ENCODE assay signal across 9 mouse cellular contexts in the genomic region with DNA sequence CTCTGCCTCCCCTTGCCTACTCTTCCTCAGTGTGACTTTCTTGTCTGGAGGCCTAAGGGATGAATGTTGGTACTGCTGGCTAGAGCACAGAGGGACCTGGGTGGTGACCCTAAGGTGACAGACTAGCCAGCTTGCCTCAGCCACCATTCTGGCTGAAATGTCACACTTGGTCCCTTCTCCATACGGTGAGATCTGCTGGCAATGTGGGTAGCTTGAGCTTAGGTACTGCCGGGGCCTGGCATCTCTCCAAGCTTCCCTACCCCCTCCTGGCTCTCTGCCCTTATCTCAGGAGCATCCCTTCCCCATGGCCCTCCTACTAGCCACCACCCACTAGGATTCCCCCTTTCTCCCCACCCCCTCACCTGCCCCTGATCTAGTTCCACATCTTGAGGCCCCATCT.
DNase-seq lines count a peak whose midpoint lies in the region; ATAC-seq lines count a peak whose summit lies in the region.
"Had no signal": no experiment of that assay in that cellular context is flagged by ENCODE, and none has a peak within 500 bp of the region (broad histone marks: within the 10 kb centered on the region; RNA-seq: fewer than 3 reads in every experiment).

No protein-coding gene starts in this region.

- H3K9ac ChIP-seq in kidney, embryonic 14.5 days (ENCODE audit: low read depth, low read length), result no peak overlapping the region
- peak overlapping the region; percentile 43 for H3K9ac ChIP-seq in embryonic facial prominence, embryonic 14.5 days (ENCODE audit: low read depth, low read length)
- H3K9ac ChIP-seq in limb, embryonic 12.5 days (replicated peaks), result peak overlapping the region; percentile 18; the same call in 1 of the 2 replicates
- H3K9ac ChIP-seq: liver, embryonic 15.5 days had no signal

- DNase-seq in kidney, postnatal 25 days, result no peak
- peak; percentile 9 for DNase-seq in cerebellum, adult 8-10 months
- DNase-seq in embryonic facial prominence, embryonic 14.5 days (ENCODE audit: low spot score), result no peak
- DNase-seq in frontal cortex, postnatal 25 days (ENCODE audit: low spot score in 2 of 2), result no peak
- no peak for DNase-seq in spleen, postnatal 36 days (ENCODE audit: low spot score in 2 of 2)
- no peak for DNase-seq in c-Kit-positive CD71-positive TER-119-positive erythroid progenitor cells, embryonic 14.5 days (ENCODE audit: low spot score)

- no peak overlapping the region for H3K4me2 ChIP-seq in kidney, embryonic 14.5 days (replicated peaks; ENCODE audit: low read depth, low read length)
- H3K4me2 ChIP-seq in embryonic facial prominence, embryonic 14.5 days (ENCODE audit: low read depth, low read length), result peak overlapping the region; percentile 23; the same call in 1 of the 2 replicates
- peak overlapping the region; percentile 27 for H3K4me2 ChIP-seq in limb, embryonic 12.5 days
- H3K4me2 ChIP-seq: liver, embryonic 15.5 days had no signal

- H3K9me3 ChIP-seq in kidney, embryonic 14.5 days (ENCODE audit: control insufficient read depth, low read length), result peaks cover 4% of the 10 kb centered on the region; the same call in 1 of the 2 replicates
- 0 out of 2 replicates have a peak, but pooled peaks cover 6% of the 10 kb centered on the region for H3K9me3 ChIP-seq in embryonic facial prominence, embryonic 14.5 days (ENCODE audit: control insufficient read depth, low read length)
- no peaks in the 10 kb centered on the region for H3K9me3 ChIP-seq in limb, embryonic 12.5 days
- H3K9me3 ChIP-seq: liver, embryonic 15.5 days had no signal

- no peaks in the 10 kb centered on the region for H3K27me3 ChIP-seq in kidney, embryonic 14.5 days (ENCODE audit: control insufficient read depth, insufficient read depth, low read length)
- H3K27me3 ChIP-seq in embryonic facial prominence, embryonic 14.5 days (replicated peaks; ENCODE audit: control insufficient read depth, insufficient read depth, low read length), result no peaks in the 10 kb centered on the region
- no peaks in the 10 kb centered on the region for H3K27me3 ChIP-seq in limb, embryonic 12.5 days
- H3K27me3 ChIP-seq: liver, embryonic 15.5 days had no signal

- peak overlapping the region; percentile 68; the same call in 1 of the 2 replicates for H3K27ac ChIP-seq in kidney, embryonic 14.5 days (ENCODE audit: low read depth, low read length)
- peak overlapping the region; percentile 86 for H3K27ac ChIP-seq in embryonic facial prominence, embryonic 14.5 days (replicated peaks; ENCODE audit: low read depth, low read length)
- peak overlapping the region; percentile 87 for H3K27ac ChIP-seq in limb, embryonic 12.5 days
- H3K27ac ChIP-seq: liver, embryonic 15.5 days had no signal

- 57% methylated on average over 2 of the region's 2 CpGs for WGBS in kidney, embryonic 14.5 days
- WGBS in embryonic facial prominence, embryonic 14.5 days, result 68% methylated on average over 2 of the region's 2 CpGs
- 66% methylated on average over 2 of the region's 2 CpGs for WGBS in limb, embryonic 12.5 days

- no peak overlapping the region for H3K4me3 ChIP-seq in kidney, embryonic 14.5 days (ENCODE audit: low read length)
- H3K4me3 ChIP-seq in embryonic facial prominence, embryonic 14.5 days (ENCODE audit: low read depth, low read length), result no peak overlapping the region
- no peak overlapping the region for H3K4me3 ChIP-seq in limb, embryonic 12.5 days (replicated peaks)
- H3K4me3 ChIP-seq: liver, embryonic 15.5 days had no signal

- peaks cover 19% of the 10 kb centered on the region; the same call in 1 of the 2 replicates for H3K4me1 ChIP-seq in kidney, embryonic 14.5 days (ENCODE audit: control insufficient read depth, insufficient read depth, low read length)
- peaks cover 23% of the 10 kb centered on the region for H3K4me1 ChIP-seq in embryonic facial prominence, embryonic 14.5 days (ENCODE audit: control insufficient read depth, insufficient read depth, low read length)
- peaks cover 25% of the 10 kb centered on the region for H3K4me1 ChIP-seq in limb, embryonic 12.5 days (replicated peaks)

- no peak for ATAC-seq in kidney, embryonic 14.5 days (ENCODE audit: low FRiP score, low TSS enrichment)
- ATAC-seq in embryonic facial prominence, embryonic 14.5 days (ENCODE audit: low read depth), result no peak
- ATAC-seq in limb, embryonic 12.5 days (ENCODE audit: insufficient number of reproducible peaks, insufficient read depth, low FRiP score, low TSS enrichment, low read depth), result peak; percentile 21; the same call in 1 of the 2 replicates

- H3K36me3 ChIP-seq in kidney, embryonic 14.5 days (ENCODE audit: control insufficient read depth, insufficient read depth, low read length), result no peaks in the 10 kb centered on the region
- no peaks in the 10 kb centered on the region for H3K36me3 ChIP-seq in embryonic facial prominence, embryonic 14.5 days (ENCODE audit: control insufficient read depth, insufficient read depth, low read length)
- H3K36me3 ChIP-seq in limb, embryonic 12.5 days, result no peaks in the 10 kb centered on the region
- H3K36me3 ChIP-seq: liver, embryonic 15.5 days had no signal
